Comparison of ENCODE assay signal across 1 mouse cellular context in genomic region chr7:35555224-35556204, GRCm38 (mm10).
A peak's percentile ranks its signal among the peaks of the same experiment; 100 is the strongest.
TF ChIP-seq lines count a peak whose summit lies in the region.

No protein-coding gene starts in this region.

TF ChIP-seq in MEL, 35 proteins besides CTCF, POLR2A, EP300 and RAD21 (continued from another document):
- TF ChIP-seq NELFE (IDR thresholded peaks at IDR 0.05; ENCODE audit: low read depth, low read length) (peak; percentile 74), ETS1 (IDR thresholded peaks at IDR 0.05; ENCODE audit: low read depth, low read length) (peak; percentile 58), CHD1 (IDR thresholded peaks at IDR 0.05; ENCODE audit: low read depth, low read length) (no peak), UBTF (IDR thresholded peaks at IDR 0.05; ENCODE audit: borderline replicate concordance, insufficient read depth, low read depth, low read length) (no peak), E2F4 (IDR thresholded peaks at IDR 0.05; ENCODE audit: borderline replicate concordance, low read depth, low read length) (no peak), USF2 (IDR thresholded peaks at IDR 0.05; ENCODE audit: borderline replicate concordance in 1 of 2, insufficient read depth in 1 of 2, low read depth in 1 of 2, low read length in 2 of 2) (no peak), BHLHE40 (IDR thresholded peaks at IDR 0.05; ENCODE audit: borderline replicate concordance, low read depth, low read length) (no peak), MXI1 (IDR thresholded peaks at IDR 0.05; ENCODE audit: low read depth, low read length) (peak; percentile 64), CHD2 (IDR thresholded peaks at IDR 0.05; ENCODE audit: low read length) (no peak), MAZ (IDR thresholded peaks at IDR 0.05; ENCODE audit: low read depth, low read length) (no peak; the same call in 1 of the 2 replicates), ZMIZ1 (IDR thresholded peaks at IDR 0.05; ENCODE audit: low read depth, low read length) (peak; percentile 53; the same call in 1 of the 2 replicates), TCF12 (IDR thresholded peaks at IDR 0.05; ENCODE audit: low read depth, low read length) (peak; percentile 37; the same call in 1 of the 2 replicates), TAL1 (IDR thresholded peaks at IDR 0.05; ENCODE audit: low read length) (no peak), MAFK (IDR thresholded peaks at IDR 0.05; ENCODE audit: borderline replicate concordance, low read depth, low read length) (no peak), NRF1 (IDR thresholded peaks at IDR 0.05; ENCODE audit: insufficient read depth, low read depth, low read length, poor library complexity, severe bottlenecking) (peak; percentile 87), ZC3H11A (IDR thresholded peaks at IDR 0.05; ENCODE audit: low read depth, low read length) (no peak)
